Mouse (Mus musculus) right cerebral cortex, postnatal 4 days (tissue): Measurements from ENCODE around the gene Gm49388.
A peak's percentile ranks its signal among the peaks of the same experiment; 100 is the strongest.

Experiments
- DNase-seq: peaks from one replicate; pipeline ENCODE4 v3.0.0-alpha.2; 2022

Gene Gm49388

GRCm38 (mm10) chr7:127842001-127842718, 56.8 kb downstream of the Gm49388 start:
- peak; percentile 71 for DNase-seq

- DNase-seq, result no peak
Measured at GRCm38 (mm10) chr7:127849973-127850875, 64.8 kb downstream of the Gm49388 start.

DNA sequence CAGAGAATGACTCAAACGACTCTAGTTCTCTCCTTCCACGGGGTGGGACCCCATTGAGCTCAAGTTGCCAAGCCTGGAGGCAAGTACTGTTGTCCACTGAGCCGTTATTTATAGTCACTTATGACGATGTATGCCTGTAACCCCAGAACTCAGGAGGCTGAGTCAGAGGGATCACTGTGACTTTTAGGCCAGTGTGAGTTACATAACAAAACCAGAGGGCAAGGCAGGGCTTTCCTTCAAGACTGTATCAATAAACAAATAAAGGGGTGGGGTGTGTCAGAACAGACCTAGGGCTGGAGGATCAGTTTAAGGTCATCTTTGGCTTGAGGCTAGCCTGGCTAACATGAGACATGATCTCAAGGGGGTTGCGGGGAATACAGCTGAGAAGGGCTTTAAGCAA, 65.5 kb downstream of the Gm49388 start:
- DNase-seq, result no peak
